Mouse (Mus musculus) Patski (cell line): ENCODE data around the gene Steap4. TPM values are rescaled to one million over a fixed set of nuclear protein-coding genes. Genes with fewer than 3 reads are reported as not detected.
"Not testable (repeated sequence)": the region's sequence is repeated elsewhere in the genome, so short reads cannot be mapped to it uniquely, and the experiment has no call there.

ENCODE experiments used
- ATAC-seq: fragments of 100-300 bp; one replicate; pipeline ENCODE4 v1.8.0; 2021
- CTCF ChIA-PET: fragments of 350-600 bp; sonication (Branson Sonifier 250); formaldehyde crosslinking; loops from one replicate; lab custom pipeline; 2022; ENCODE audit warnings: inconsistent platforms; lab: Charles Lee
- POLR2A ChIA-PET: fragments of 350-600 bp; sonication (Branson Sonifier 250); formaldehyde crosslinking; loops from one replicate; lab custom pipeline; 2022; ENCODE audit warnings: antibody characterized with exemption, inconsistent platforms; lab: Charles Lee
- DNase-seq: peaks from one replicate; pipeline ENCODE4 v3.0.0-alpha.2; 2011; ENCODE audit warnings: low read depth, low spot score
- H3K27me3 ChIP-seq: fragments of 371-371 bp; one replicate; pipeline ENCODE4 v1.5.1; 2021
- CTCF ChIP-seq: fragments of 100-300 bp; IDR thresholded peaks from one replicate; pipeline ENCODE4 v1.5.1; 2021
- in situ Hi-C: fragments of 300-500 bp; cut with MboI; formaldehyde crosslinking; loops from 3 replicates; pipeline ENCODE4 v1.11.1; 2018; ENCODE audit warnings: low pct_unique_long_range_greater_than_20kb, mixed read lengths
- polyA plus RNA-seq: library from polyadenylated mRNA; unstranded; gene quantifications from one replicate; pipeline ENCODE4 v1.2.3, GENCODE M21; 2021

Gene Steap4
- 0.09 TPM for polyA plus RNA-seq

- DNase-seq (no peak), ATAC-seq (peak; percentile 40)
- ChIA-PET CTCF (no interaction called here), POLR2A (interaction anchor here (0.7 kb wide), 1 partner anchor 8 kb away, joined by 4 read pairs; no protein-coding TSS in a partner anchor)
- no peak for TF ChIP-seq CTCF
- in situ Hi-C loops, result no loop called here
- peaks cover 48% of the 10 kb centered on the region for H3K27me3 ChIP-seq
Observed at GRCm38 (mm10) chr5:7960176-7960575, at the start of gene Steap4. Gene Steap4, plus strand, starts transcription at chr5:7960457.

GRCm38 (mm10) chr5:7911975-7912374 lies 48.3 kb upstream of the Steap4 start:
- ChIA-PET POLR2A (no interaction called here), CTCF (interaction anchor here (0.7 to 0.9 kb wide), 2 partner anchors 13 to 19 kb away, joined by 3 to 4 read pairs; no protein-coding TSS in a partner anchor)
- ATAC-seq (no peak), DNase-seq (no peak)
- in situ Hi-C loops, result no loop called here
- no peaks in the 10 kb centered on the region for H3K27me3 ChIP-seq
- peak; percentile 49 for TF ChIP-seq CTCF

- in situ Hi-C loops, result no loop called here
- POLR2A ChIA-PET, result no interaction called here
- DNase-seq (no peak), ATAC-seq (no peak)
- no peak for TF ChIP-seq CTCF
- CTCF ChIA-PET, result no interaction called here
- H3K27me3 ChIP-seq, result peaks cover 3% of the 10 kb centered on the region
Observed at GRCm38 (mm10) chr5:7917501-7918295, 42.6 kb upstream of the Steap4 start.

- CTCF ChIA-PET, result no interaction called here
- peaks cover 3% of the 10 kb centered on the region for H3K27me3 ChIP-seq
- POLR2A ChIA-PET, result no interaction called here
- DNase-seq (no peak), ATAC-seq (no peak)
- in situ Hi-C loops, result no loop called here
- no peak for TF ChIP-seq CTCF
Observed at GRCm38 (mm10) chr5:7918296-7918579, 42.0 kb upstream of the Steap4 start.

- DNase-seq (no peak), ATAC-seq (no peak)
- ChIA-PET CTCF (no interaction called here), POLR2A (no interaction called here)
- no peak for TF ChIP-seq CTCF
- in situ Hi-C loops, result no loop called here
- peaks cover 3% of the 10 kb centered on the region for H3K27me3 ChIP-seq
Observed at GRCm38 (mm10) chr5:7919681-7920080, 40.6 kb upstream of the Steap4 start.

GRCm38 (mm10) chr5:7922751-7923150 lies 37.5 kb upstream of the Steap4 start:
- peaks cover 3% of the 10 kb centered on the region for H3K27me3 ChIP-seq
- ChIA-PET POLR2A (no interaction called here), CTCF (interaction anchor here (1.3 kb wide), 1 partner anchor 8 kb away, joined by 3 read pairs; no protein-coding TSS in a partner anchor)
- in situ Hi-C loops, result no loop called here
- ATAC-seq (no peak), DNase-seq (no peak)
- TF ChIP-seq CTCF, result no peak

- POLR2A ChIA-PET, result no interaction called here
- in situ Hi-C loops, result no loop called here
- H3K27me3 ChIP-seq, result peaks cover 3% of the 10 kb centered on the region
- CTCF ChIA-PET, result interaction anchor here (1.7 kb wide), 1 partner anchor 41 kb away, joined by 3 read pairs; no protein-coding TSS in a partner anchor
- no peak for TF ChIP-seq CTCF
- no peak for ATAC-seq
- DNase-seq, result no peak
Observed at GRCm38 (mm10) chr5:7923666-7924065, 36.6 kb upstream of the Steap4 start.

GRCm38 (mm10) chr5:7932234-7933221 lies 27.7 kb upstream of the Steap4 start:
- ChIA-PET POLR2A (no interaction called here), CTCF (interaction anchor here (0.7 kb wide), 1 partner anchor 41 kb away, joined by 3 read pairs; no protein-coding TSS in a partner anchor)
- H3K27me3 ChIP-seq, result peaks cover 8% of the 10 kb centered on the region
- in situ Hi-C loops, result no loop called here
- ATAC-seq (no peak), DNase-seq (no peak)
- TF ChIP-seq CTCF, result no peak

- ATAC-seq, H3K27me3 ChIP-seq, POLR2A ChIA-PET, CTCF ChIA-PET, in situ Hi-C loops, DNase-seq: not testable (repeated sequence)
Observed at GRCm38 (mm10) chr5:7933495-7933894, 26.8 kb upstream of the Steap4 start.

GRCm38 (mm10) chr5:7933933-7934675 lies 26.2 kb upstream of the Steap4 start:
- ChIA-PET CTCF (no interaction called here), POLR2A (no interaction called here)
- peaks cover 8% of the 10 kb centered on the region for H3K27me3 ChIP-seq
- ATAC-seq (peak; percentile 31), DNase-seq (no peak)
- in situ Hi-C loops, result no loop called here
- no peak for TF ChIP-seq CTCF
